Mouse (Mus musculus): Measurements from ENCODE around the gene Ryr2.
A peak's percentile ranks its signal among the peaks of the same experiment; 100 is the strongest.

Ryr2 gene

GRCm38 (mm10) chr13:12037241-12037640 is 69.5 kb downstream of the Ryr2 start:
- DNase-seq (ENCODE audit: low read depth, low spot score): no peak

GRCm38 (mm10) chr13:12036834-12037233 is 69.9 kb downstream of the Ryr2 start:
- DNase-seq (ENCODE audit: low read depth, low spot score): no peak

GRCm38 (mm10) chr13:12033914-12034313 is 72.8 kb downstream of the Ryr2 start:
- DNase-seq (ENCODE audit: low read depth, low spot score): peak; percentile 35

GRCm38 (mm10) chr13:12033272-12033671 is 73.5 kb downstream of the Ryr2 start:
- no peak for DNase-seq (ENCODE audit: low read depth, low spot score)

- no peak for DNase-seq (ENCODE audit: low read depth, low spot score)
Observed at GRCm38 (mm10) chr13:12029841-12030240, 76.9 kb downstream of the Ryr2 start.

GRCm38 (mm10) chr13:12029326-12029725 is 77.4 kb downstream of the Ryr2 start:
- DNase-seq (ENCODE audit: low read depth, low spot score): no peak

GRCm38 (mm10) chr13:12018046-12018445 is 88.7 kb downstream of the Ryr2 start:
- no peak for DNase-seq (ENCODE audit: low read depth, low spot score)

GRCm38 (mm10) chr13:12013986-12014385 is 92.8 kb downstream of the Ryr2 start:
- no peak for DNase-seq (ENCODE audit: low read depth, low spot score)

GRCm38 (mm10) chr13:12008995-12009689 is 97.6 kb downstream of the Ryr2 start:
- DNase-seq (ENCODE audit: low read depth, low spot score): no peak

GRCm38 (mm10) chr13:12007579-12007978 is 99.2 kb downstream of the Ryr2 start:
- DNase-seq (ENCODE audit: low read depth, low spot score): no peak

- no peak for DNase-seq (ENCODE audit: low read depth, low spot score)
Observed at GRCm38 (mm10) chr13:12001891-12002294, 104.9 kb downstream of the Ryr2 start.

GRCm38 (mm10) chr13:11999851-12000250 is 106.9 kb downstream of the Ryr2 start:
- DNase-seq (ENCODE audit: low read depth, low spot score): no peak

- no peak for DNase-seq (ENCODE audit: low read depth, low spot score)
Observed at GRCm38 (mm10) chr13:11997366-11997765, 109.4 kb downstream of the Ryr2 start.

- DNase-seq (ENCODE audit: low read depth, low spot score): no peak
Observed at GRCm38 (mm10) chr13:11987556-11987955, 119.2 kb downstream of the Ryr2 start.

GRCm38 (mm10) chr13:11985056-11985455 is 121.7 kb downstream of the Ryr2 start:
- no peak for DNase-seq (ENCODE audit: low read depth, low spot score)

GRCm38 (mm10) chr13:11978997-11979396 is 127.7 kb downstream of the Ryr2 start:
- no peak for DNase-seq (ENCODE audit: low read depth, low spot score)

- DNase-seq (ENCODE audit: low read depth, low spot score): no peak
Observed at GRCm38 (mm10) chr13:11978359-11978758, 128.4 kb downstream of the Ryr2 start.

GRCm38 (mm10) chr13:11977606-11978005 is 129.1 kb downstream of the Ryr2 start:
- no peak for DNase-seq (ENCODE audit: low read depth, low spot score)

GRCm38 (mm10) chr13:11964391-11964790 is 142.4 kb downstream of the Ryr2 start:
- DNase-seq (ENCODE audit: low read depth, low spot score): no peak

GRCm38 (mm10) chr13:11959488-11960174 is 147.1 kb downstream of the Ryr2 start:
- peak; percentile 7 for DNase-seq (ENCODE audit: low read depth, low spot score)

GRCm38 (mm10) chr13:11958854-11959253 is 147.9 kb downstream of the Ryr2 start:
- DNase-seq (ENCODE audit: low read depth, low spot score): peak; percentile 38

GRCm38 (mm10) chr13:11958271-11958670 is 148.5 kb downstream of the Ryr2 start:
- DNase-seq (ENCODE audit: low read depth, low spot score): no peak

- no peak for DNase-seq (ENCODE audit: low read depth, low spot score)
Observed at GRCm38 (mm10) chr13:11951951-11952350, 154.8 kb downstream of the Ryr2 start.

Data from A20 (cell line).